Mouse (Mus musculus) lung, adult 2 months (tissue): Measurements from ENCODE around the gene 1700069L16Rik.

ENCODE experiments used
- CTCF ChIP-seq: fragments of 200-500 bp; IDR thresholded peaks from 2 replicates; pipeline ENCODE4 v1.5.1; 2011; ENCODE audit warnings: mild to moderate bottlenecking, low read length, control low read depth; ENCODE audit not compliant: insufficient read depth
- POLR2A ChIP-seq: fragments of 200-500 bp; IDR thresholded peaks from 2 replicates; pipeline ENCODE4 v1.6.1; 2011; ENCODE audit warnings: low read depth, mild to moderate bottlenecking, control low read depth, low read length, borderline replicate concordance; ENCODE audit errors: extremely low read depth

- TF ChIP-seq POLR2A (no peak), CTCF (no peak)
Measured at GRCm38 (mm10) chr5:113660872-113661271, 63.7 kb downstream of the 1700069L16Rik start.
